Comparison of ENCODE assay signal across 20 mouse cellular contexts in genomic region chr19:31862512-31863249, GRCm38 (mm10). TPM values are rescaled to one million over a fixed set of nuclear protein-coding genes. Genes with fewer than 3 reads are reported as not detected.
DNase-seq lines count a peak whose midpoint lies in the region; ATAC-seq and TF ChIP-seq lines count a peak whose summit lies in the region.
"Had no signal": no experiment of that assay in that cellular context is flagged by ENCODE, and none has a peak within 500 bp of the region (broad histone marks: within the 10 kb centered on the region; RNA-seq: fewer than 3 reads in every experiment).

No protein-coding gene starts in this region.

- H3K27ac ChIP-seq in intestine, postnatal 0 days (ENCODE audit: low read depth, low read length), result no peak overlapping the region
- H3K27ac ChIP-seq in intestine, embryonic 16.5 days (ENCODE audit: low read length), result no peak overlapping the region
- H3K27ac ChIP-seq: heart, adult 2 months; limb, embryonic 10.5 days; liver, embryonic 14.5 days; midbrain, embryonic 12.5 days had no signal

- peak; percentile 41 for TF ChIP-seq CTCF in intestine, postnatal 0 days (IDR thresholded peaks at IDR 0.05; ENCODE audit: low read depth)

- no peak for ATAC-seq in intestine, postnatal 0 days
- no peak for ATAC-seq in intestine, embryonic 16.5 days
- no peak for ATAC-seq in megakaryocyte progenitor cell, adult 5-6 weeks (replicated peaks; ENCODE audit: poor library complexity)
- ATAC-seq: inflammation-experienced regulatory T-cells, adult 6 months had no signal

- H3K4me1 ChIP-seq in intestine, postnatal 0 days (replicated peaks; ENCODE audit: control insufficient read depth, insufficient read depth, low read length), result no peaks in the 10 kb centered on the region
- H3K4me1 ChIP-seq in intestine, embryonic 16.5 days (ENCODE audit: control insufficient read depth, insufficient read depth, low read length), result 0 out of 2 replicates have a peak, but pooled peaks cover 3% of the 10 kb centered on the region
- H3K4me1 ChIP-seq: limb, embryonic 10.5 days; midbrain, embryonic 12.5 days had no signal

- H3K4me3 ChIP-seq in intestine, postnatal 0 days (ENCODE audit: low read depth, low read length), result no peak overlapping the region
- H3K4me3 ChIP-seq in intestine, embryonic 16.5 days (ENCODE audit: low read length), result no peak overlapping the region
- H3K4me3 ChIP-seq: heart, adult 2 months; limb, embryonic 10.5 days; midbrain, embryonic 12.5 days; myocyte had no signal

- H3K9ac ChIP-seq in intestine, postnatal 0 days (ENCODE audit: low read depth, low read length), result no peak overlapping the region
- H3K9ac ChIP-seq in intestine, embryonic 16.5 days (ENCODE audit: low read depth, low read length), result no peak overlapping the region
- H3K9ac ChIP-seq: liver, embryonic 14.5 days; midbrain, embryonic 12.5 days had no signal

- intact Hi-C loops in left cerebral cortex, postnatal 10 days (cut with DNase I), result loop anchor here (5.0 kb wide), 1 partner anchor 100 kb away; no protein-coding TSS in a partner anchor

- H3K9me3 ChIP-seq in intestine, postnatal 0 days (ENCODE audit: control insufficient read depth), result no peaks in the 10 kb centered on the region
- no peaks in the 10 kb centered on the region for H3K9me3 ChIP-seq in intestine, embryonic 16.5 days (ENCODE audit: control insufficient read depth, low read length)
- H3K9me3 ChIP-seq: limb, embryonic 10.5 days; midbrain, embryonic 12.5 days had no signal

- H3K4me2 ChIP-seq in intestine, postnatal 0 days (replicated peaks; ENCODE audit: low read depth), result no peak overlapping the region
- no peak overlapping the region for H3K4me2 ChIP-seq in intestine, embryonic 16.5 days (ENCODE audit: low read depth, low read length)
- H3K4me2 ChIP-seq: midbrain, embryonic 12.5 days had no signal

- peak; percentile 6 for DNase-seq in thymus, postnatal 14 days
- DNase-seq in thymus, postnatal 10 days (ENCODE audit: low spot score in 2 of 2), result no peak
- peak; percentile 6 for DNase-seq in forelimb bud, embryonic 11.5 days (ENCODE audit: low read depth, low spot score)
- DNase-seq in left cerebral cortex, postnatal 10 days (ENCODE audit: extremely low spot score in 1 of 2, low spot score in 2 of 2), result no peak
- no peak for DNase-seq in natural killer cell, adult 2 months (ENCODE audit: low spot score in 2 of 2)
- DNase-seq: cerebellum, adult 2 months; heart, adult 2 months; layer of hippocampus, postnatal 36 days; lung, postnatal 36 days; right cerebral cortex, postnatal 14 days had no signal

- WGBS in intestine, postnatal 0 days, result 62% methylated on average over 6 of the region's 6 CpGs
- 72% methylated on average over 6 of the region's 6 CpGs for WGBS in intestine, embryonic 16.5 days

- H3K36me3 ChIP-seq in intestine, postnatal 0 days (ENCODE audit: control insufficient read depth, insufficient read depth), result no peaks in the 10 kb centered on the region
- no peaks in the 10 kb centered on the region for H3K36me3 ChIP-seq in intestine, embryonic 16.5 days (ENCODE audit: control insufficient read depth, insufficient read depth, low read length)
- H3K36me3 ChIP-seq: limb, embryonic 10.5 days; midbrain, embryonic 12.5 days had no signal

- no peaks in the 10 kb centered on the region for H3K27me3 ChIP-seq in intestine, postnatal 0 days (replicated peaks; ENCODE audit: control insufficient read depth, insufficient read depth, low read length)
- H3K27me3 ChIP-seq in intestine, embryonic 16.5 days (replicated peaks; ENCODE audit: control insufficient read depth, insufficient read depth, low read length), result no peaks in the 10 kb centered on the region
- H3K27me3 ChIP-seq: midbrain, embryonic 12.5 days had no signal

RNA-seq across cellular contexts. Expression of gene A1cf, which starts 5.9 kb away (rescaled TPM):
- polyA plus RNA-seq in intestine, postnatal 0 days (2015; fragmentation: Nextera tagmentation; extraction: Ambion mirVana), result 11.9 TPM in 2 replicates
- polyA plus RNA-seq in intestine, embryonic 16.5 days (2015; fragmentation: Nextera tagmentation; extraction: Ambion mirVana), result 11.1 and 11.8 TPM in 2 replicates
- not detected in 2 replicates for total RNA-seq in megakaryocyte progenitor cell, adult 5-6 weeks (2015)
- total RNA-seq in megakaryocyte progenitor cell, adult 5-6 weeks (2017), result not detected in 2 replicates
- not detected for total RNA-seq in left cerebral cortex, postnatal 10 days (2021)
- total RNA-seq: heart, adult 2 months; heart, postnatal 25 days; layer of hippocampus, postnatal 36 days had no signal
- polyA plus RNA-seq: C2C12; heart, adult 2 months; inflammation-experienced regulatory T-cells, adult 6 months; limb, embryonic 10.5 days; midbrain, embryonic 12.5 days; myocyte had no signal

Comparison
In these comparisons a context has a peak if more than half of its experiments do, and no peak if none do; other contexts are left out.
1. DNase-seq: peak in thymus, postnatal 14 days (single experiment) and forelimb bud, embryonic 11.5 days (single experiment); none in thymus, postnatal 10 days (0 of 2), left cerebral cortex, postnatal 10 days (0 of 2) and natural killer cell, adult 2 months (0 of 2).